Mouse (Mus musculus) common myeloid progenitor, adult 5-6 weeks (primary cell): Measurements from ENCODE around the gene Arhgap44. TPM values are rescaled to one million over a fixed set of nuclear protein-coding genes. Genes with fewer than 3 reads are reported as not detected.

ENCODE experiments used
- ATAC-seq: replicated peaks from 2 replicates; pipeline ENCODE4 v1.8.0; 2016; ENCODE audit warnings: low read depth, mild to moderate bottlenecking, moderate TSS enrichment, inconsistent platforms; ENCODE audit not compliant: poor library complexity, severe bottlenecking
- total RNA-seq: library from RNA; stranded (forward); fragments of 200-1000, 187-1606 nt; gene quantifications from 2 replicates; pipeline ENCODE4 v1.2.3, GENCODE M21; 2017

The Arhgap44 gene
- not detected in 2 replicates for total RNA-seq

DNA sequence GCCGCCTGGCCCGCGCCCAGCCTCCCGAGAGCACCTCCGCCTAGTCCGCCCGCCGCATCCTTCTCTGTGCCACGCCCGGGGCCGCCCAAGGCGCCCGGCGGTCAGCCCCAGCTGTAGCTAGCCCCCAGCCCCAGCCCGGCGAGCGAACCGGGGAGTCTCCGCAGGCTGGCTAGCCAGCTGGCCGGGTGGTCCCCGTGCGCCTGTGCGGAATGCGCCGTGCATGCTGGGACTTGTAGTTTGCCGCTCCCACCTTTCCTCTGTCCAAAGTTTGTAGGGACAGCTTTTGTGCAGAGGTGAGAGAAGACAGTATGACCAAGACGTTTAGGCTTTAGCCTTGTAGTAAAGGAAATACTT is at the start of gene Arhgap44:
TSS of gene Arhgap44 (minus strand) at position 195 of the 354 bp plus-strand sequence.
- no peak for ATAC-seq

DNA sequence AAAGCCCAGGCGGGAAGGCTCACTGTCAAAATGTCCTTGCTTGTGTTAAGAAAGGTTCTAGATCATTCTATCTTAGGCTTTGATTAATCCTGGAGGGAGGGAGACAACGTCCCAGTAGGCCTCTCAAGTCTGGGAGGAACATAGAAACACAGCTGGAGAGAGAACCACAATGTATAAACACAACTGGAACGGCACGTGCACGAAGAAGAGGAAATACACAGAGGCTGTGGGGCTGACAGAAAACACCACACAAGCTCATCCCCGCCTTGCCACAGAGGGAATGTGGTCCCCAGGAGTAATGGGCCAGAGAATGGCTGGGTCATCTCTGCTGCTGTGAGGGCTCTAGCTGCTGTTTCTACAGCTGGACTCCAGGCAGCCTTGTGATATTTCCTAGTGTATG is 48.9 kb upstream of the Arhgap44 start:
- no peak for ATAC-seq

DNA sequence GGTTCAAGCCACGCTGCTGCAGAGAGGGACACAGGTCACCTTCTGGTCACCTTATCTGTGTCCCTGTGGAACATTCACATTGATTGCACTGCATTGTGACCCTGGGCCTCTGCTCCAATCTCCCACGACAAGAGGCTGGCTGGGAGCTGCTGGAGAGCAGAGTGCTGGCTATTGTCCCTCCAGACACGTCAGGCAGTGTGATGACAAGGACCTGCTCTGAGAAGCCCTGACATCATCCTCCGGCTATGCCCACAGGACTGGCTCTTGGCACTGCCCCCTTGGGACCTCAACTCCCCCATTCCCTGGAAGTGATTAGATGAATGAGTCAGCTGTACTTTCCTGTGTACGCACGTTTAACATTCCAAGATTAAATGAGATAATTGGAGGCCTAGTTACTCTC is 46.7 kb upstream of the Arhgap44 start:
- ATAC-seq, result no peak

DNA sequence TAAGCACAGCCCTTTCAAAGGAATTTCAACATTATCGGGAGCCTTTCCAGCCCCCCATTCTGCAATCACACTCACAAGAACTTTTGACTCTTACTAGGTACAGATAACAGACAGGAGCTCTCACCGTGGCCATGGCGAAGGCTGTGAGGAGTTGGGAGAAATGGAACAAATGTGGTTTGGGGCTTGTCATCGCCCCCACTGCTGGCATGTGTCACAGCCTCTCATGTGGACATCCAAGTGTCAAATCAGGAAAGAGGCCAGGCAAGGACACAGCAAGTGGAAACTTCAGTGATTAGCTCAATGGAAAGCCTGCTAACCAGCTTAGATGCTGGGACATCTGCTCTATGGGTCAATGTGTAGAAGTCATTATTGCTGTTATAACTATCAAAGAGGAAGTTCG is 42.5 kb upstream of the Arhgap44 start:
- no peak for ATAC-seq

DNA sequence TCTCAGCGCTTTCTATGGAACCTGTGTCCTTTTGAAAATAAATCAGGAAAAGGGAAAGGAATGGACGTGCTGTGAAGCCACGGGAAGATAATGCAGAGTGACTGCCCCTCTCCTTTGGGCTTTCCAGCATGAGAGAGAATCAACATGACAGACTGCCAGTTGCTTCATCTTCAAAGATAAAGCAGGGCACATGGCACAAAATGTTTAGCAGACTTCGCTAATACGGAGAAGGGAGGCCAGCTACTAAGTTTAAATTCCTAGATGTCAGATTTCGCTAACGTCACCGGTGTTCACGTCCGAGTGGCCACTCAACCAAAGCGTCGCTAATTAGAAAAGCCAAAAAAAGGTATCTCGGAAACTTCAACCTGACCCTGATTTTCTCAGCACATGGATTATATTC is 41.9 kb upstream of the Arhgap44 start:
- no peak for ATAC-seq

DNA sequence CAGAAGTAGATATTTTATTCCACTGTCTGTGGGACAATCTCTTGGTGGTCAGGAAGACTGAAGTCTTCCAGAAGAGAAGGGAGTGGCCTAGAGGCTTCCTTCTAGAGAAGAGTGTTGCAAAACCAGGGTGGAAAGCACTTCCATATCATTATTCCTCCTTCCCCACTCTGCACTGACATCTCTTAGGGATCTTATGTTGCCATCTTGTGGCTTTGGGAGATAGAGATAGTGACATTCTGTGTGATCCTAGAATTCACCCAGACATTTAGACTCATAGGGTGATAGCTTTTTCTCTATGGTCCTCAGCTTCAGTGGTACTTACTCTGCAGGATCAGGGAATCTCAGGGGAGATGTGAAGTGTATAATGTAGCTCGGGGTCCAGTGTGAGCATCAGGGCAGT is 40.3 kb upstream of the Arhgap44 start:
- ATAC-seq, result no peak

DNA sequence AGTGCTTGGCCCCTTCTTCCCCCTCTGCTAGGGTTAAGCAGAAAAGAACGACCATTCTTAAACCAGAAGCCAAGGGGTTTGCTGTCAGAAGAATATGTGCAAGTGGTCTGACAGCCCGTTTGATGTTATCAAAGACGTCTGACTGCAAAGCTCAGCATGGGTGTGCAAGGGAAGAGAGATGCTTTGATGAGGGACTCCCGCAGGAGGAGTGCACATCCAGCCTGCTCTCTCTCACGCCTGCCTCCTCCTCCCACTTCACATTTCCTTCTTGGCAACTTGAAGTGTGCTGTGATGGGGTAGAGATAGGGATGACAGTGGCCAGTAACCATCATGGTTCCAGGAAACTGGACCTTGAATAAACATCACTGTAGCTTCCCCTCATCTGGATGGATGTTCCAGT is 39.5 kb upstream of the Arhgap44 start:
- no peak for ATAC-seq

DNA sequence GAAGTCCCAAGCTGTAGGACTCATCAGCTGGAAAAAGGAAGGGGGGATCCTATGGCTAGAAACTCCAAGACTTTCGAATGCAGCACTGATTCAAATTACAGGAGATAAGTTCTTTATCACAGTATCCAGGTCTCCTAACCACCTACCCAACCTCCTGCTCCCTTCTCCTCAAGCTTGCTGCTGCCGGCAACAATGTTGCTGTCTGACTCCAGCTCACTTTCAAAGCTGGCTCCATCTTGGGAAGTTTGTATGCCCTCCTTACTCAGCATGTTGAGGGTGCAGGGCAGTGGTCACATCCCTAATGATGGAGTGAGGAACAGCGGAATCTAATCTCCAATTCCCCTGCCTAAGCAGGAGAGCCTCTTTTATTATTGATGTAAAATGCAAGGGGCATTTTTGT is 35.3 kb upstream of the Arhgap44 start:
- ATAC-seq, result no peak

DNA sequence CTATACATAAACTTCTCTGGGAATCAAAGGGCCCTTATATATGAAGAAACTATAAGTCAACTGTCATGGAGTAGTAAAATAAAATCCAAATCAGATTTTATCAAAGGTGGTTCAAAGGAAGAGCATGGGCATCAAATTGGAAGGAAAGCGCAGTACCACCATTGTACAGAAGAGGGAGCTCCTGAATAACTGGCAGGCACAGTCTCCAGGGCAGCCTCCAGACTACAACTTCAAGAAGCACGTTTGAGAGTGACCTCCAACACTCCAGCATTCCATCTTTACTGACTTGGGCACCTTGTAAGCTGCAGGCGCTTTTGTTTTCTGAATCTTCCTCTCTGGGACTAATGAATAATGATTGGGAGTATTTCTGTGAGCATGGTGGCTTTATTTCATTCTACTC is 34.5 kb upstream of the Arhgap44 start:
- peak; percentile 62; the same call in 1 of the 2 replicates for ATAC-seq

DNA sequence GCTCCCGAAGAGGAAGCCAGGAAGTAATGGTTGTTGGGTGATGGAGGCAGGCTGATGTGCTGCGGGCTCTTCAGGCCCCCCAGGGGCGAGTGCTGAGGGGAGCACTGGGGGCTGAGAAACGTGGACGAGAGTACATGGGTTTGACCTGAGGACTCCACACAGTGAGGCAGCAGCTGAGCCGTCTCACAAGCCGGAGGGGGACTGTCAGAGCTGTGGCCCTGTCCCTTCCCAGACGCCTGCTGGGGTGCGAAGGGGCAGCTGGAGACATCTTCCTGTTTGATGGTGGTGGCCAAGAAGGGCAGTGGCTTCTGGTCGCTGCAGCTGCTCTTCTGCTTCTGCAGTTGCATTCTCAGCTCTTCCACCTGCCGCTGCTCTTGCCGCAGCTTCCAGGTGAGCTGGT is 24.2 kb upstream of the Arhgap44 start:
- no peak for ATAC-seq

DNA sequence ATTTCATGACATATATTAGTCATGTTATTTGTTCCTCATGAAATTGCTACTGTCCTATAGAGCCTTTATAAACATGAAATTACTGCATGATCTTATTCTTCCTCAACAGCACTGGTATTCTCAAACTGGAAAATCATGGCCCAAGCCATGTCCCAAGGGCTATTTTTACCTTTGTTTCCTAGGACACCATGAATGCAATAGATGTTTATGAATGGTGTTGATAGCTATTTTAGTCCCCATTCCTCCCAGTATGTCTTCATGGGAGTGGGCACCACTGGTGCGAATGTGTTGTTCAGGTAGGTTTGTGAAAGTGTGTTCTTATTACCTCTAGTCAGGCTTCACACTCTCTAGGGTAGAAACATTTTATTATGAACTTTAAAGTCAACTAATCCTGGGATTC is 22.4 kb upstream of the Arhgap44 start:
- no peak for ATAC-seq

DNA sequence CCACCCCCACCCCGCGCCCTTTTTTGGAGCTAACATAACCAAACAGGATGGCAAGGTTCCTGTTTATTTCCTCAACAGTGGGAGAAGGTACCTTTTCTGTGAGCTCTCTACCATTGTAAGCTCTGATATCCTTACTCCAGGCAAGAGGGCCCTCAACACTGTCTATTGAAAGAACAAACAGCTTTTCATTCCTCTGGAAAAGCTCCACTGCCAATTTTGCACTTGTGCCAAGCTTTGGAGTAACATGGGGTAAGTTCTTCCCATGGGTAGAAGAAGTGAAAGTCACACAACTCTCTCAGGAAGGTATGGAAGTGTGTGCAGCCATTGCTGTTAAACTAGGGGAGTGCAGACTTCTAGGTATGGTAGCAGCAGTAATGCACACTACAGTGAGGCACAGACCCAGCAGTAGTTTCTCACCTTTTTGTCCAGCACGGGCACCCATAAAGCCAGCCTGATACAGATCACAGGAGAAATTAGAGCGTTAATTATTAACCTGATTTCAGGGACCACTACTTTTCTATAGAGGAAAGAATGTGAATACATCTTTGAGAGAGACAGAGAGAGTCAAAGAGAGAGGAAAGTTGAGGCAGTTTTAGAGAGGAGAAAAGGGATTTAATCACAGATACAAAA is 7.5 kb upstream of the Arhgap44 start:
- ATAC-seq, result no peak

DNA sequence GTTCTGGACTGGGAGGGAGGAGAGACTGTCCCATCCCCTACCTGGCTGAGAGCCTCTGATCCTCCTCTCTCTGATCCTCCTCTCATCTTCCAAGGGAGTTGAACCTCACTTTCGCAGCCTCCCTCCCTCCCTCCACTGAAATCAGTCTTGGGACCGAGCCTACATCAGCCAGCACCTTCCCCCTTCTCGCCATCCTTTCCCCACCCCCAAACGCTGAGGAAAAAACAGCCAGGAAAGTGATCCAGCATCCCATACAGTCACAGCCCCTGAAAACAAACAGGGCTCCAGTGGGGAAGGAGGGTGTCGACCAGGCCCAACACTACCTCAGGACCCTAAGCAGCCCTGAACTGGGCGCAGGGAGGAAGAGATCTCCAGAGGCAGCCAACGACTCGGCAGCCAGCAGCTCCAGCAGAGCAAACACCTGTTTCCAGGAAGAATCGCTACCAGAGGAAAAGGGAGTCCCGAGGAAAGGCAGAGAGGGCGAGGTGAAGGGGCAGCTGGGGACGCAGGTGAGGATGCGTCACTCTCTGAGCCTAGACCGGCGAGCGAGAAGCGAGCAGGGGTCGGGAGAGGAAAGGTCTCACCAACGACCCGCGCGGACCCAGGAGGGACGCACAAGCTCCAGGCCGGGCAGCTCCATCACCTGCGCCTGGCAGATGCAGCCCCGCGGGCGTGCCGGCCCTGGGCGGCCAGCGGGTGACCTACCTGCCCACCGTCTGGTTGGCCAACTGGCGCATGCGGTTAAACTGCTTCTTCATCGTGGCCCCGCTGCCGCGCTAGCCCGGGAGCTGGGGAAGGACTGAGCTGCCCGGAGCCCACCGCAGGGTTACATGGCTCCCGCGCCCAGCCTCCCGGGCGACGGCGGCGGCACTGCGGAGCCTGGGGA is 637 bp downstream of the Arhgap44 start:
- ATAC-seq, result no peak

DNA sequence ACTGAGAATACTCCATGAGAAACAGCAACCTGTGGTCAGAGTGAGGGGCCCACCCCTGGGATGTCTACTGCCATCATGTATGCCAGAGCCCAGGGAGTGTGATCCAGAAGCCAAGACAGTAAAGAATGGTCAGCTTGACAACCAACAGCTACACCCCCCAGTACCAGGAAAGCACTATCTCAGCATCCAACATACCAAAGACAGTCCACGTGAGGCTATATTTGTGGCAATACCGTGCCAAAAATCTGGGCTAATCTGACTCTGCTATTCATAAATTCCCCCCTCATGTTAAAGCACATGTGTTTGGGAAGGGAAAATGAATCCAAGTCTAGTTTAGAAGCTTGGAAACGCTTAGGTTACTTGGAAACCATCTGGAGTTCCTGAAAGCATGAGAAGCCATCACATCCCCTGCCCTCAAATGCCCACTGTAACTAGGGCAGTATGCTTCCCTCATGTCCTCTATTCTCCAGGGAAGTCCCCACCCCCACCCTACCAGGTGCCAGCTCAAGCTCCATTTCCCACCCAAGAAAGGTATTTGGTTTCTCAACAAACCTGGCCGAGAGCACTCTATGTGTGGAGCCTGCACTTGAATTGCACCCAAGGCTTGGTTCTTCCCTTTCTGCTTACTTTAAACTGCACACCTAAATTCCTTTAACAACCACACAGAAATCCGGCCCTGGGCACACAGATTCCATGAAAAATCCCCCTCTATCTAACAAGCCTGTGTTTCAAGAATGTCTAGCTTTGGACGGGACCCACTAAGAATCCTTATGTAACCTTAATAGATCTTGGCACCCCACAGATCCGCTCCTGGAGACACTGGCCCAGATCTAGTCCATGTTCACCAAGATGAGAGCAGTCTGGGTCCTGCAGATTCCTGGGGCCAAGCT is 1.5 kb downstream of the Arhgap44 start:
- no peak for ATAC-seq

DNA sequence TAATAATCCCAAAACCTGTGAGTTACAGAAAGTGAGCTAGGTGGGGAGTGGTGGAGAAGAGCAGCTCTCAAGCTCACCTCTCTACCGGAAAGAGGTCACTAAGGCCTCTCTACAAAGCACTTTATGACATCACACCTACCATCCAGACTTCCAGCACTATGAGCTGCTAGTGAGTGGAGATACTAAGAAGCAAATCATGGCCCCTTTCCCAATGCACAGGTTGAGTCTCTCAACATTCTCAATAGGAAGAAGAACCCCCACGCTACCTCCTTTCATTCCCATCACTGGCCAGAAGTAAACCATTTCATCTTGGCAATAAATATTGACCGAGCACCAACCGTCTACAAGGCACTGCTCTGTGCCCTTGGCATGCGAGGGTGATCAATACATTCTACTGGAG is 3.0 kb downstream of the Arhgap44 start, which contains the start of gene 1700086D15Rik:
TSS of gene 1700086D15Rik (minus strand) at position 101 of the 400 bp plus-strand sequence.
- no peak for ATAC-seq

DNA sequence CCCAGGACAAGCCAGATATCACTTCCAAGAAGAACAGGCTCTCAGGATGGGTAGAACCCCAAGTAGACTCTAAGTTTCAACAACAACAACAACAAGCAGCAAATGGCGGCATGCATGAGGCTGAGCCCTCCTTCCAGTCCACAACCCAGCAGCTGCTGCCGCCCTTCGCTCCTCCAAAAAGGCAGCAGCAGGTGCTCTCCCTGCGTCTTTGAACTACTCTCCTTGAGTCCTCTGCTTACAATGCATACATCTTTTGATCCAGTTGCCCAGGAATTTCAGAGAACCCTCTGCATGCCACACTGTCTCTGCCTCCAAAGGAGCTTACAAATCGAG is 4.1 kb downstream of the Arhgap44 start:
- ATAC-seq, result no peak

DNA sequence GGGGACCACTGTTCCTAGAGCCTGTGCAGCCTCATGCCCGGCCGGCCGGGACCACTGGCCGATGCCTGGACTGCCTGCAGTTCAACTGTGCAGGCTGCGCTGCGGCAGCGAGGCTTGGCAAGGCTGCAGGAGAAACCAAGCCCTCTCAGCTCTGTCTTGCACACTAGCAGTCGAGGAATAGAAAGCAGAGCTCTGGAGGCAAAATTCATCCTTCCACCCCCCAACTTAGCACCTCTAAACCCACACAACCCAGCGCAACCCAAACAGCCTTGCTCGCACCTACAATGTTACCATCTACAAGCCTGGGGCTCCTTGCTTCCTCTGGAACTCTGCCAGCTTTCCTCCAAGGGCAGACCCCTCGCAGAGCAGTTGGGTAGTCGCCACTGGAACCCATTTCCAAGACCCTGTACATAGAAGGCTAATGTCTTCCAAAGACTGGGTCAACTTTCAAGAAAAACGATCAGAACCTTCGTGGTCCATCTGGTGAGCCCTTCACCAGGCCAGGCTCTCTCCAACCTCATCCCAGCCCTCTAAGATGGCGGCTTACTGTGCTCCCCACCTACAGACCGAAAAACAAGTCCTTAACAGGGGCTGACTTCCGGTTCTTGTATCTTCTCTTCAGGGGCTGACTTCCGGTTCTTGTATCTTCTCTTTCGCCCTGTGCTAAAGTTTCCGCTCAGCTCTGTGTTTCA is 4.6 kb downstream of the Arhgap44 start:
- ATAC-seq, result no peak

DNA sequence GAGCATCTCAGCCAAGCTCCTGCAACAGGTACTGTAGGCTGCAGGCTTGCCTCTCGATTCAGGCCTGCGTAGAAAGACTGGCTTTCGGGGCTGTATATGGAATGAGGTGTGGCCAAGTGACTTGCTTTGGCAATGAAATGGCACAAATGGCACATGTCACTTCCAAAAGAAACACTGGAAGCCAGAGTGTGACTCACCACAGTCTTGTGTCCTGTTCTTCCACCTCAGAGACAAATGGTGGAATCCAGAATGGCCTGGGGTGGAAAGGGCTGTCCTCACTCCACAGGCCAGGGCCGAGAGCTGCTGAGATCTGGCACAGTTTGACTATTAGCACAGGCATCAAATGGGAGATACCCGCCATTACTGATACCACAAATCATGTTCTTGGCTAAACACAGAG is 9.8 kb downstream of the Arhgap44 start:
- ATAC-seq, result no peak

DNA sequence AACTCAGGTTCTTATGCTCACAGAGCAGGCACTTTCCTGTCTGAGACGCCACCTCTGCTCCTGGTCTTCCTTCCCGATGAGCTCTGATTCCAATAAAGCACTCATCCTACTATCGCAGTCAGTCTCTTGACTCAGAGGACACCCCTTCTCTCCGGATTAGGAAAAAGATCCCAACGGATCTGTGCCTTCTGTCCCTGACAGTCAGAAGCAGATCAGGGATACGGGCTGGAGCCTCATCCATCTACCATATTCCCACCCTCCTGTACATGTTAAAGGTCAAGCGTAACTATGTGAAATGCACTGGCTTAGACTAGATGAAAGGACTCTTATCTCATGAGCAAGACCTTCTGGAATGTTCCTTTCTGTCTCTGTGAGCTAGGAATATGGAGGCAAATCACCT is 14.3 kb downstream of the Arhgap44 start:
- ATAC-seq, result no peak

DNA sequence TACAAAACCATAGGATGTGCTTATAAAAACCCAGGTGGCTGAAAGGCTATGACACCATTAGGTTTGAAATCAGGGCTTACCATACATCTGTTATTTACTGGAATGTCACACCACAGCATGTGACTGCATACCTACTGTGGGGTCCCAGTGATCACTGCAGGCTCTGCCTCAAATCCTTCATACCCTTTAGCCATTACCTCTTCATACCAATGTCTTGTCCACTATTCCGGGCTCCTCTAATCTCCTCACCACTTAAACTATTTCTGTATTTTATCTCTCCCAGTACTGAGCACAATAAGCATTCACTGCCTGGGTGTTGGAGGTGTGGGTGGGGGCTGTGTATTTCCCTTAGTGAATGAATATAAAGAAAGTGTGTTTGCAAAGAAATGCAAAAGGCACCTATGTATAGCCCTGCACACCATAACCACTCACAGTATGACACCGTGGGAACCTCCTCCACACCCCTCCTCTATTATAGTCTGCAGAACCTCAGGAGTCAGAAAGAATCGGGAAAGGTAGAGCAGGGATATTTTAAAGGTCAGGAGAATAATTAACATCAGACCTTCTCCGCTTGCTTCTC is 19.8 kb downstream of the Arhgap44 start:
- ATAC-seq, result no peak
